Mouse (Mus musculus): Measurements from ENCODE around the gene Fam167b. TPM values are rescaled to one million over a fixed set of nuclear protein-coding genes. Genes with fewer than 3 reads are reported as not detected.
"Not testable (repeated sequence)": the region's sequence is repeated elsewhere in the genome, so short reads cannot be mapped to it uniquely, and the experiment has no call there.

The Fam167b gene
- polyA plus RNA-seq, 1 experiment from 2014 or later, result 6.6 TPM

- ATAC-seq (ENCODE audit: low read depth) (peak; percentile 87), DNase-seq (peak; percentile 78)
- H3K27ac ChIP-seq, result peak overlapping the region; percentile 82
Observed at GRCm38 (mm10) chr4:129557256-129557808, 21.0 kb downstream of the Fam167b start.

GRCm38 (mm10) chr4:129556532-129557223 is 21.7 kb downstream of the Fam167b start:
- H3K4me1 ChIP-seq (replicated peaks), result peaks cover 38% of the 10 kb centered on the region
- 6% methylated on average over 33 of the region's 33 CpGs for WGBS (ENCODE audit: insufficient replicate concordance)

More at GRCm38 (mm10) chr4:129557256-129557808, 21.0 kb downstream of the Fam167b start:
- WGBS (ENCODE audit: insufficient replicate concordance), result 57% methylated on average over 9 of the region's 9 CpGs
- Histone ChIP-seq H3K4me2 (peak overlapping the region; percentile 82), H3K27me3 (peaks cover 32% of the 10 kb centered on the region), H3K4me1 (replicated peaks) (peaks cover 44% of the 10 kb centered on the region), H3K9me3 (replicated peaks) (no peaks in the 10 kb centered on the region), H3K4me3 (replicated peaks) (peak overlapping the region; percentile 59), H3K36me3 (no peaks in the 10 kb centered on the region), H3K9ac (peak overlapping the region; percentile 74)

GRCm38 (mm10) chr4:129555862-129556531 is 22.4 kb downstream of the Fam167b start:
- Histone ChIP-seq H3K9me3 (replicated peaks) (no peaks in the 10 kb centered on the region), H3K4me3 (replicated peaks) (peak overlapping the region; percentile 59), H3K4me2 (peak overlapping the region; percentile 82), H3K36me3 (no peaks in the 10 kb centered on the region), H3K27me3 (peaks cover 32% of the 10 kb centered on the region), H3K9ac (peak overlapping the region; percentile 74), H3K4me1 (replicated peaks) (peaks cover 34% of the 10 kb centered on the region), H3K27ac (no peak overlapping the region)
- WGBS (ENCODE audit: insufficient replicate concordance), result under 1% methylated on average over 24 of the region's 24 CpGs
- ATAC-seq (ENCODE audit: low read depth), result peak; percentile 13; the same call in 1 of the 2 replicates
- DNase-seq, result no peak

More at GRCm38 (mm10) chr4:129556532-129557223, 21.7 kb downstream of the Fam167b start:
- peaks cover 32% of the 10 kb centered on the region for H3K27me3 ChIP-seq
- DNase-seq (peak; percentile 87), ATAC-seq (ENCODE audit: low read depth) (peak; percentile 74)
- H3K9me3 ChIP-seq (replicated peaks), result no peaks in the 10 kb centered on the region
- peak overlapping the region; percentile 82 for H3K4me2 ChIP-seq
- H3K9ac ChIP-seq, result peak overlapping the region; percentile 74
- H3K27ac ChIP-seq, result peak overlapping the region; percentile 82
- no peaks in the 10 kb centered on the region for H3K36me3 ChIP-seq
- peak overlapping the region; percentile 59 for H3K4me3 ChIP-seq (replicated peaks)

GRCm38 (mm10) chr4:129555421-129555861 is 22.9 kb downstream of the Fam167b start:
- H3K4me1 ChIP-seq (replicated peaks), result peaks cover 34% of the 10 kb centered on the region
- ATAC-seq (ENCODE audit: low read depth), result no peak
- no peak overlapping the region for H3K27ac ChIP-seq
- H3K4me3 ChIP-seq (replicated peaks), result peak overlapping the region; percentile 59
- H3K4me2 ChIP-seq, result peak overlapping the region; percentile 82
- peaks cover 30% of the 10 kb centered on the region for H3K27me3 ChIP-seq
- DNase-seq, result peak; percentile 61
- peak overlapping the region; percentile 74 for H3K9ac ChIP-seq
- no peaks in the 10 kb centered on the region for H3K9me3 ChIP-seq (replicated peaks)
- no peaks in the 10 kb centered on the region for H3K36me3 ChIP-seq
- 4% methylated on average over 16 of the region's 16 CpGs for WGBS (ENCODE audit: insufficient replicate concordance)

- not testable (repeated sequence) for DNase-seq; H3K9me3 ChIP-seq (replicated peaks); H3K27ac ChIP-seq; H3K4me2 ChIP-seq; H3K4me3 ChIP-seq (replicated peaks); H3K36me3 ChIP-seq; H3K9ac ChIP-seq; ATAC-seq (ENCODE audit: low read depth)
- Histone ChIP-seq H3K27me3 (peaks cover 27% of the 10 kb centered on the region), H3K4me1 (replicated peaks) (peaks cover 39% of the 10 kb centered on the region)
- 72% methylated on average over 6 of the region's 6 CpGs for WGBS (ENCODE audit: insufficient replicate concordance)
Observed at GRCm38 (mm10) chr4:129554512-129554911, 23.8 kb downstream of the Fam167b start.

GRCm38 (mm10) chr4:129550295-129550694 is 28.1 kb downstream of the Fam167b start:
- H3K36me3 ChIP-seq, result no peaks in the 10 kb centered on the region
- H3K9ac ChIP-seq, result no peak overlapping the region
- 74% methylated on average over 1 of the region's 1 CpGs for WGBS (ENCODE audit: insufficient replicate concordance)
- H3K4me2 ChIP-seq, result no peak overlapping the region
- H3K27ac ChIP-seq, result no peak overlapping the region
- ATAC-seq (ENCODE audit: low read depth) (no peak), DNase-seq (no peak)
- H3K4me1 ChIP-seq (replicated peaks), result peaks cover 15% of the 10 kb centered on the region
- no peaks in the 10 kb centered on the region for H3K9me3 ChIP-seq (replicated peaks)
- no peak overlapping the region for H3K4me3 ChIP-seq (replicated peaks)
- peaks cover 18% of the 10 kb centered on the region for H3K27me3 ChIP-seq

GRCm38 (mm10) chr4:129549306-129549705 is 29.0 kb downstream of the Fam167b start:
- WGBS (ENCODE audit: insufficient replicate concordance), result 73% methylated on average over 2 of the region's 2 CpGs
- Histone ChIP-seq H3K9me3 (replicated peaks) (no peaks in the 10 kb centered on the region), H3K36me3 (no peaks in the 10 kb centered on the region), H3K4me3 (replicated peaks) (no peak overlapping the region), H3K27ac (no peak overlapping the region), H3K4me2 (no peak overlapping the region), H3K27me3 (0 out of 2 replicates have a peak, but pooled peaks cover 9% of the 10 kb centered on the region), H3K9ac (no peak overlapping the region), H3K4me1 (replicated peaks) (peaks cover 12% of the 10 kb centered on the region)
- DNase-seq, result no peak
- ATAC-seq (ENCODE audit: low read depth), result no peak

GRCm38 (mm10) chr4:129547631-129548030 is 30.7 kb downstream of the Fam167b start:
- H3K9ac ChIP-seq; DNase-seq; H3K27me3 ChIP-seq; H3K36me3 ChIP-seq; H3K4me2 ChIP-seq; H3K27ac ChIP-seq; H3K4me3 ChIP-seq (replicated peaks); ATAC-seq (ENCODE audit: low read depth); H3K9me3 ChIP-seq (replicated peaks): not testable (repeated sequence)
- 50% methylated on average over 4 of the region's 4 CpGs for WGBS (ENCODE audit: insufficient replicate concordance)
- peaks cover 20% of the 10 kb centered on the region for H3K4me1 ChIP-seq (replicated peaks)

- 80% methylated on average over 4 of the region's 4 CpGs for WGBS (ENCODE audit: insufficient replicate concordance)
- Histone ChIP-seq H3K27me3 (no peaks in the 10 kb centered on the region), H3K4me1 (replicated peaks) (peaks cover 39% of the 10 kb centered on the region), H3K9ac (no peak overlapping the region), H3K27ac (no peak overlapping the region), H3K4me2 (no peak overlapping the region), H3K36me3 (peaks cover 13% of the 10 kb centered on the region), H3K4me3 (replicated peaks) (no peak overlapping the region), H3K9me3 (replicated peaks) (no peaks in the 10 kb centered on the region)
- DNase-seq (no peak), ATAC-seq (ENCODE audit: low read depth) (no peak)
Observed at GRCm38 (mm10) chr4:129544106-129544505, 34.2 kb downstream of the Fam167b start.

- Histone ChIP-seq H3K27ac (peak within 1 kb of the TSS; percentile 84), H3K4me2 (peak within 1 kb of the TSS; percentile 84), H3K36me3 (peaks cover 23% of the 10 kb centered on the region), H3K4me3 (replicated peaks) (peak within 1 kb of the TSS; percentile 74), H3K27me3 (no peaks in the 10 kb centered on the region), H3K9ac (peak within 1 kb of the TSS; percentile 91), H3K4me1 (replicated peaks) (peaks cover 49% of the 10 kb centered on the region), H3K9me3 (replicated peaks) (no peaks in the 10 kb centered on the region)
- DNase-seq (peak; percentile 98), ATAC-seq (ENCODE audit: low read depth) (peak; percentile 100)
- WGBS (ENCODE audit: insufficient replicate concordance), result 1% methylated on average over 46 of the region's 46 CpGs
Observed at GRCm38 (mm10) chr4:129542592-129543141, 35.7 kb downstream of the Fam167b start, which contains the start of gene Hdac1. Hdac1 (minus strand) TSS chr4:129542713.
